Mouse (Mus musculus): ENCODE results near the gene Cmc2. TPM values are rescaled to one million over a fixed set of nuclear protein-coding genes. Genes with fewer than 3 reads are reported as not detected.

The Cmc2 gene
- 68.1 and 77.2 TPM in 2 replicates for polyA plus RNA-seq (2015; fragmentation: Nextera tagmentation; extraction: Ambion mirVana)

DNA sequence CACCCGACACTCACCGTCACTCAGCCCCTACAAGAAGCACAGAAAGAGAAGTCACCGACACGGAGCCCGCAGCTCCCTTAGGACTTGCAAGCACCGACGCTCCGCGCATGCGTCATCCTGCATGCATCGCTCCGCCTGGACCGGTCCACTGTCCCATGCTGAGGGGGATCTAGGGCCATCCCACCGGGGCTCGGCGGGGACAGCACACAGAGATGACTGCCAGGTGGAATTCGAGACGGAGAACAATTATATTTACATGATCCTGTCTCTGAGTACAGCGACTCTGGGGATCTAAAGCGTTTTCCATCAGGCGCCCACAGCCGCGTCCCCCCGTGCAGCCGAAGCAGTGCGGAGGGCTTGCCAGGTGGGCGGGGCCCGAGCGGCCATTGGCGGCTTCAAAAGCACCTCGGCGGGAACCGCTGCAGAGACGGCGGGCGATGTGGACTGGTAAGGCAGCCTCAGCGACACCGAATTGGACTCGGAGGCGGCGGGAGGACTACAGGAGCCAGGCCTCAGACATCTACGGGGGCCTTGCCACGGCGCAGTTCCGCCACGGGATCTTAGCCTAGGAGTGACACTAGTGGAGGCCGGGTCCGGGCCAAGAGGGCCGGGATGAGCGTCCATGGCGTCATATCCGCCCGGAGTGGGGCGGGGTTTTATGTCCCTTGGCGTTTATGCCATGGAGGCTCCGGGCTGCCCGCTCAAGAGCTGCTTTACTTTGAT is at the start of gene Cmc2, which contains the start of gene Cenpn:
Cmc2 (minus strand) TSS at position 119 of the 723 bp plus-strand sequence.
Cenpn (plus strand) TSS at position 394 of the 723 bp plus-strand sequence.
- Histone ChIP-seq H3K9me3 (ENCODE audit: control insufficient read depth, low read length) (no peaks in the 10 kb centered on the region), H3K4me2 (ENCODE audit: low read depth, low read length) (peak within 1 kb of the TSS; percentile 72), H3K27ac (ENCODE audit: low read length) (peak within 1 kb of the TSS; percentile 86), H3K27me3 (replicated peaks; ENCODE audit: control insufficient read depth, insufficient read depth, low read length) (no peaks in the 10 kb centered on the region), H3K9ac (ENCODE audit: low read depth, low read length) (peak within 1 kb of the TSS; percentile 83), H3K36me3 (ENCODE audit: control insufficient read depth, insufficient read depth, low read length) (0 out of 2 replicates have a peak, but pooled peaks cover 2% of the 10 kb centered on the region), H3K4me1 (ENCODE audit: control insufficient read depth, insufficient read depth, low read length) (peaks cover 6% of the 10 kb centered on the region; the same call in 1 of the 2 replicates), H3K4me3 (ENCODE audit: low read length) (peak within 1 kb of the TSS; percentile 95)
- peak; percentile 97 for ATAC-seq
- WGBS: under 1% methylated on average over 57 of the region's 57 CpGs

DNA sequence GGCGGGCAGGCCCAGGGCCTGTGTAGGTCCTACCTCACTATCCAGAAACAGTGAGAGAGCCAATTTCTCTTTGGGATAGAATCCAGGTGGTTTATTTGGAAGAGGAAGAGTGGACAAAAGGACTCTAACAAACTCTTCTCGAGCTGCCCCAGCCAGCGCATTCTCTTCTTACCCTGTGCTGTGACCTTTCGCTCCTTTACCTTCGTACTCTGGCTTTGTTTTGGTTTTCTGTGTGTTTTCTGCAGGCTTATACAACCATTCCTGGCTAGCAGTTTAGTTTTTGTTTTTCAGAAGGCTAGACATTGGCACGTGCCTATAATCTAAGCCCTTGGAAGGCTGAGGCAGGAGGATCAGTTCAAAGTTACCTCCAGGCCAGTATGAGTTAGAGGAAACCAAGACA is 48.3 kb upstream of the Cmc2 start:
- no peaks in the 10 kb centered on the region for H3K36me3 ChIP-seq (ENCODE audit: control insufficient read depth, insufficient read depth, low read length)
- H3K4me3 ChIP-seq (ENCODE audit: low read length): no peak overlapping the region
- no peak for ATAC-seq
- H3K9me3 ChIP-seq (ENCODE audit: control insufficient read depth, low read length): no peaks in the 10 kb centered on the region
- H3K27ac ChIP-seq (ENCODE audit: low read length): no peak overlapping the region
- H3K9ac ChIP-seq (ENCODE audit: low read depth, low read length): no peak overlapping the region
- no peaks in the 10 kb centered on the region for H3K27me3 ChIP-seq (replicated peaks; ENCODE audit: control insufficient read depth, insufficient read depth, low read length)
- H3K4me1 ChIP-seq (ENCODE audit: control insufficient read depth, insufficient read depth, low read length): no peaks in the 10 kb centered on the region
- no peak overlapping the region for H3K4me2 ChIP-seq (ENCODE audit: low read depth, low read length)
- WGBS: 85% methylated on average over 6 of the region's 6 CpGs

DNA sequence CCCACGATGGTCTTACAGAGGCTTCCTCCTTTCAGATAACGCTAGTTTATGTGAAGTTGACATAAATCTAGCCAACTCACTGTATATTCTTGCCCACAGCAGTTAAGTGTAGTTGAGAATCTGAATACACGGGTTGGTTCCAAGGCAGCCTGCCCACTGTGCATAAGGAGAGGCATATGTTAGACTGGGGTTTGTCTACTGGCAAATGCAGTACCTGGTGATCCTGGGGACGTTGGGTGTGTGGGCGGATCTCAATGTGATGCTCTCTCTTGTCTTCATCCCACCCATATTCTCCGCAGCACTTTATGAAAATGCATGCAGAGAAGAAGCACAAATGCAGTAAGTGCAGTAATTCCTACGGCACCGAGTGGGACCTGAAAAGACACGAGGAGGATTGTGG is 33.2 kb upstream of the Cmc2 start:
- no peak overlapping the region for H3K4me3 ChIP-seq (ENCODE audit: low read length)
- peaks cover 22% of the 10 kb centered on the region for H3K36me3 ChIP-seq (ENCODE audit: control insufficient read depth, insufficient read depth, low read length)
- peaks cover 6% of the 10 kb centered on the region; the same call in 1 of the 2 replicates for H3K4me1 ChIP-seq (ENCODE audit: control insufficient read depth, insufficient read depth, low read length)
- no peaks in the 10 kb centered on the region for H3K9me3 ChIP-seq (ENCODE audit: control insufficient read depth, low read length)
- 93% methylated on average over 9 of the region's 9 CpGs for WGBS
- H3K4me2 ChIP-seq (ENCODE audit: low read depth, low read length): no peak overlapping the region
- no peak overlapping the region for H3K9ac ChIP-seq (ENCODE audit: low read depth, low read length)
- no peaks in the 10 kb centered on the region for H3K27me3 ChIP-seq (replicated peaks; ENCODE audit: control insufficient read depth, insufficient read depth, low read length)
- H3K27ac ChIP-seq (ENCODE audit: low read length): no peak overlapping the region
- ATAC-seq: no peak

DNA sequence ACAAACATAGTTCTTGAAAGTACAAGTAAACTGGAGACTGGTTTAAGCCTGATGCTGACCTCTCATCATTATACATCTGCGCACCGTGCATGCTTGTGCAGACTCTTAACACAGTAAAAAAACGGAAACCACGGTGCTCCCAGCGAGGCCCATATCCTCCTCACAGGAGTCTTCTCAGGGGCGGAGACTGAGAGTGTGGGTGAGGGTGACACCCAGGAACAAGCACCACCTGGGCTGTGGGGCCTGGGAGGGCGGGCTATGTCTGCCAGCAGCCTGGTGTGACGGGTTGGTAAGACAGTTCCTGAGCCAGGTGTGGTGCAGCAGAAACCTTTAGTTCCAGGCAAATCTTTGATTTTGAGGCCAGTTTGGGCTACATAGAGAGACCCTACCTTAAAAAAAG is 31.2 kb upstream of the Cmc2 start:
- no peak overlapping the region for H3K4me2 ChIP-seq (ENCODE audit: low read depth, low read length)
- no peak overlapping the region for H3K27ac ChIP-seq (ENCODE audit: low read length)
- H3K4me1 ChIP-seq (ENCODE audit: control insufficient read depth, insufficient read depth, low read length): peaks cover 10% of the 10 kb centered on the region
- H3K9me3 ChIP-seq (ENCODE audit: control insufficient read depth, low read length): no peaks in the 10 kb centered on the region
- no peaks in the 10 kb centered on the region for H3K27me3 ChIP-seq (replicated peaks; ENCODE audit: control insufficient read depth, insufficient read depth, low read length)
- no peak overlapping the region for H3K4me3 ChIP-seq (ENCODE audit: low read length)
- H3K9ac ChIP-seq (ENCODE audit: low read depth, low read length): no peak overlapping the region
- WGBS: 86% methylated on average over 8 of the region's 8 CpGs
- peaks cover 17% of the 10 kb centered on the region for H3K36me3 ChIP-seq (ENCODE audit: control insufficient read depth, insufficient read depth, low read length)
- ATAC-seq: no peak

DNA sequence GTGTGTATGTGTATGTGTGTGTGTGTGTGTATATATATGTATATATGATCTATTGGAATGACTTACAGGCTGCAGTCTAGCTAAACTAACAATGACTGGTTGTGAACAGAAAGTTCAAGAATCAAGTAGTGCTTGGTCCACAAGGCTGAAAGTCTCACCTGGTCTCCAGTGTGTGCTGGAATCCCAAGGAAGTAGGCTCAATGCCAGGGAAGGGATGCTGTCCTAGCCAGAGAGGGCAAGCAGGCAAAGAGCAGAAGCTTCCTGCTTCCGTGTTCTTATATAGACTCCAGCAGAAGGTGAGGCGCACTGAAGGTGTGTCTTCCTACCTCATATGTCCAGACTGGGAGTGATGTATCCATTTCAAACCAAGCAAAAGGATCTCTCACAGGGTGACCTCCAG is 30.5 kb upstream of the Cmc2 start:
- H3K36me3 ChIP-seq (ENCODE audit: control insufficient read depth, insufficient read depth, low read length): peaks cover 11% of the 10 kb centered on the region
- H3K27me3 ChIP-seq (replicated peaks; ENCODE audit: control insufficient read depth, insufficient read depth, low read length): no peaks in the 10 kb centered on the region
- no peak overlapping the region for H3K27ac ChIP-seq (ENCODE audit: low read length)
- no peak overlapping the region for H3K4me3 ChIP-seq (ENCODE audit: low read length)
- 91% methylated on average over 2 of the region's 2 CpGs for WGBS
- H3K9ac ChIP-seq (ENCODE audit: low read depth, low read length): no peak overlapping the region
- peaks cover 10% of the 10 kb centered on the region for H3K4me1 ChIP-seq (ENCODE audit: control insufficient read depth, insufficient read depth, low read length)
- H3K4me2 ChIP-seq (ENCODE audit: low read depth, low read length): no peak overlapping the region
- H3K9me3 ChIP-seq (ENCODE audit: control insufficient read depth, low read length): no peaks in the 10 kb centered on the region
- ATAC-seq: peak; percentile 21; the same call in 1 of the 2 replicates

DNA sequence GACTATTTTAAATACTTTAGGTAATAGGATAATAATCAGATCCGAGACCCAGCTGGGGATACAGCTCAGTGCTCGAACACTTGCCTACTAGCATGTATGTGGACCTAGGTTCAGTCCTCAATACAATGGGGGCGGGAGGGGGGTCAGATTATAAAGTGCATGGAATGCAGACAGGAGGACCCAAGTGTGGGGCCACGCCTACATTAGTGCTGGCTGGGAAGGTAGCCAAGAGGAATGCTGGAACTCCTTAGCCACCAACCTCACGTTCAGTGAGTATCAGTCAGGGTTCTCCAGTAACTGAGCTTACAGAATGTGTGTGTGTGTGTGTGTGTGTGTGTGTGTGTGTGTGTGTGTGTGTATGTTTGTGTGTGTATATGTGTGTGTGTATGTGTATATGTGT is 30.1 kb upstream of the Cmc2 start:
- Histone ChIP-seq H3K4me2 (ENCODE audit: low read depth, low read length) (no peak overlapping the region), H3K9ac (ENCODE audit: low read depth, low read length) (no peak overlapping the region), H3K27ac (ENCODE audit: low read length) (no peak overlapping the region), H3K9me3 (ENCODE audit: control insufficient read depth, low read length) (no peaks in the 10 kb centered on the region), H3K27me3 (replicated peaks; ENCODE audit: control insufficient read depth, insufficient read depth, low read length) (no peaks in the 10 kb centered on the region), H3K4me3 (ENCODE audit: low read length) (no peak overlapping the region), H3K36me3 (ENCODE audit: control insufficient read depth, insufficient read depth, low read length) (peaks cover 11% of the 10 kb centered on the region), H3K4me1 (ENCODE audit: control insufficient read depth, insufficient read depth, low read length) (peaks cover 10% of the 10 kb centered on the region)
- WGBS: 54% methylated on average over 5 of the region's 5 CpGs
- peak; percentile 79 for ATAC-seq

DNA sequence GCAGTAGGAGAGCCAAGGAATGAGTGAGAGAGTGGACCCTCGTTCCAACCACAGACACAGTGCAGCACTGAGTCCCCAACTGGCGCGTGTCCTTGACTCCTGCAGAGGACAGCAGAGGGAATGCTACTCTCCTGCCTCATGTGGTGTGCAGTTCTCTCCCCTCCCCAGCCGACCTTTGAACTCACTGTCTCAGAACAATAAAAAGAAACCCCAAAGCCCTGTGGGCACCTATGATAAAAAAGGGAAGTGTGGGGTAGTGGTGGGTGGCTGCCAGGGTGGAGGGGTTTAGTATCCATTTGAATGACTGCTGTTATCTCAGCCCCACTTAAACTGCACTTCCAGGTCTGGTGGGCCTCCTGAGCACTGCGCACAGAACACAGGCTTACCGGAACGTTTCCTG is 26.3 kb upstream of the Cmc2 start:
- Histone ChIP-seq H3K27ac (ENCODE audit: low read length) (no peak overlapping the region), H3K9me3 (ENCODE audit: control insufficient read depth, low read length) (no peaks in the 10 kb centered on the region), H3K4me3 (ENCODE audit: low read length) (no peak overlapping the region), H3K9ac (ENCODE audit: low read depth, low read length) (no peak overlapping the region), H3K4me2 (ENCODE audit: low read depth, low read length) (no peak overlapping the region), H3K27me3 (replicated peaks; ENCODE audit: control insufficient read depth, insufficient read depth, low read length) (no peaks in the 10 kb centered on the region), H3K4me1 (ENCODE audit: control insufficient read depth, insufficient read depth, low read length) (peaks cover 16% of the 10 kb centered on the region), H3K36me3 (ENCODE audit: control insufficient read depth, insufficient read depth, low read length) (no peaks in the 10 kb centered on the region)
- 0 out of 2 replicates have a peak, but pooled peaks have one; percentile 14 for ATAC-seq
- WGBS: 73% methylated on average over 7 of the region's 7 CpGs

DNA sequence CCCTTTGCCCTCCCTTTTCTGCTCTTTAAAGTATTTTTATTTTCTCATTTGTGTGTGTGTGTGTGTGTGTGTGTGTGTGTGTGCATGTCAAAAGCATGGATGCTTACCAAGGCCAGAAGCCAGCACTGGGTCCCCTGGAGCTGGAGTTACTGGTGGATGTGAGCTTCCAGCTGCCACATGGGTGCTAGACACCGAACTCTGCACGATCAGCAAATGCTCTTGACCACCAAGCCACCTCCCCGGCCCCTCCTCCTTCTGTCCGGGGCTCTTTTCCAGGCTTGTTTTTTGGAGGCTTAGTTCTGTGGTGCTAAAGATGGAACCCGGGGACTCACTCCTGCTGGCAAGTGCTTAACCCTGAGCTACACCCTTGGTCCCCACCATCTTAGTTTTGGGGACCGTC is 25.6 kb upstream of the Cmc2 start:
- ATAC-seq: no peak
- WGBS: 85% methylated on average over 6 of the region's 6 CpGs
- H3K4me2 ChIP-seq (ENCODE audit: low read depth, low read length): no peak overlapping the region
- no peaks in the 10 kb centered on the region for H3K36me3 ChIP-seq (ENCODE audit: control insufficient read depth, insufficient read depth, low read length)
- no peaks in the 10 kb centered on the region for H3K9me3 ChIP-seq (ENCODE audit: control insufficient read depth, low read length)
- H3K9ac ChIP-seq (ENCODE audit: low read depth, low read length): no peak overlapping the region
- no peak overlapping the region for H3K27ac ChIP-seq (ENCODE audit: low read length)
- no peaks in the 10 kb centered on the region for H3K27me3 ChIP-seq (replicated peaks; ENCODE audit: control insufficient read depth, insufficient read depth, low read length)
- peaks cover 16% of the 10 kb centered on the region for H3K4me1 ChIP-seq (ENCODE audit: control insufficient read depth, insufficient read depth, low read length)
- H3K4me3 ChIP-seq (ENCODE audit: low read length): no peak overlapping the region

DNA sequence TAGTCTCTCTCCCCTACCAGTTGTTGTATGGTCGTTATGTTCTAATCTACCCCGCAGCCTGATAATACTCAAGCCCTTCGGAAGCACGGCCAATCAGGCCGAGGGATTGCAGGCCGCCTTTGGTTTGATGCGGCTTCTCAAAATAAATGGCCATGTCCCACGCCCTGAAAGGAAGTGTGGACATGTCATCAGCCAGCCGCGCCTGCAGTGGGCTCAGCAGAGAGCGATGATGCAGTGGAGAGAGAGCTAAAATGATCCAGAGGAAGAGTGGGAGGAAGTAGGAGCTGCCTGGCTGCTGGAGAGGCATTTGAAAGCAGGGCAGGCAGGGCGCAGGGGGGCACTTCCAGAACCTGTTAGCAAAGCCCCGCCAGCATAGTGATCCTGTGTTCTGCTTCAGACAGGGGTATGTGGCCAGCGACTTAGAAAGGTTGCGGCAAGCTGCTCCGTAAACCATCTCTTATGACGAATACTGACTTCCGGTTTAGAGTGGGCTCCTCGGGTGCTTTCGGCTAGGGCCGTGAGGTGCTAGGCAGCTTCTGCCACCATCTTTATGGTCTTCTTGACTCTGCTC is 25.1 kb upstream of the Cmc2 start:
- 72% methylated on average over 21 of the region's 21 CpGs for WGBS
- ATAC-seq: no peak
- peaks cover 14% of the 10 kb centered on the region for H3K4me1 ChIP-seq (ENCODE audit: control insufficient read depth, insufficient read depth, low read length)
- no peaks in the 10 kb centered on the region for H3K9me3 ChIP-seq (ENCODE audit: control insufficient read depth, low read length)
- no peak overlapping the region for H3K4me3 ChIP-seq (ENCODE audit: low read length)
- no peaks in the 10 kb centered on the region for H3K27me3 ChIP-seq (replicated peaks; ENCODE audit: control insufficient read depth, insufficient read depth, low read length)
- H3K4me2 ChIP-seq (ENCODE audit: low read depth, low read length): no peak overlapping the region
- H3K9ac ChIP-seq (ENCODE audit: low read depth, low read length): no peak overlapping the region
- H3K36me3 ChIP-seq (ENCODE audit: control insufficient read depth, insufficient read depth, low read length): no peaks in the 10 kb centered on the region
- no peak overlapping the region for H3K27ac ChIP-seq (ENCODE audit: low read length)

Data from intestine, embryonic 16.5 days (tissue).